Mouse (Mus musculus): Measurements from ENCODE around the gene Chl1. TPM values are rescaled to one million over a fixed set of nuclear protein-coding genes. Genes with fewer than 3 reads are reported as not detected.

Gene Chl1
- total RNA-seq, 2 experiments from 2014 or later, result 1.7 to 2.3 TPM

GRCm38 (mm10) chr6:103656778-103657177, 146.4 kb downstream of the Chl1 start:
- no peak for DNase-seq (ENCODE audit: low spot score in 2 of 2)

GRCm38 (mm10) chr6:103659173-103659572, 148.8 kb downstream of the Chl1 start:
- DNase-seq (ENCODE audit: low spot score in 2 of 2), result no peak

DNA sequence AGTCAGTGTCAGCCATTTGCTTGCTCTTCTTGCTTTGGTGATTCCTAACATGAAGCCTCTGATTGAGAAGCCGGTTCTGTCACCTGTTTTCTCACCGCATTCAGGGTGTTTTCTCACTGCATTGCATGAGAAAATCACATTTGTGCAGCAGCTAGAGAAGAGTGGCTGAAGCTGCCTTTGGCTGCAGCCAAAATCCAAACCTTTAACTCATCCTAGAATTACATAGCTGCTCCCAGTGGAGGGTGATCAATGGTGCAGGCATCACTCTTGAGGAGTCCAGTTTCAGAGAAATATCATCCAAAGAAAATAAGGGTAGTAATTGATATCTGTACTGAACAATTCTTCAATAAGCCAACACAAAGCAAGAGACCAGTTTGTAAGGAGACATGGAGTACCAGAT, 154.8 kb downstream of the Chl1 start:
- no peak for DNase-seq (ENCODE audit: low spot score in 2 of 2)

DNA sequence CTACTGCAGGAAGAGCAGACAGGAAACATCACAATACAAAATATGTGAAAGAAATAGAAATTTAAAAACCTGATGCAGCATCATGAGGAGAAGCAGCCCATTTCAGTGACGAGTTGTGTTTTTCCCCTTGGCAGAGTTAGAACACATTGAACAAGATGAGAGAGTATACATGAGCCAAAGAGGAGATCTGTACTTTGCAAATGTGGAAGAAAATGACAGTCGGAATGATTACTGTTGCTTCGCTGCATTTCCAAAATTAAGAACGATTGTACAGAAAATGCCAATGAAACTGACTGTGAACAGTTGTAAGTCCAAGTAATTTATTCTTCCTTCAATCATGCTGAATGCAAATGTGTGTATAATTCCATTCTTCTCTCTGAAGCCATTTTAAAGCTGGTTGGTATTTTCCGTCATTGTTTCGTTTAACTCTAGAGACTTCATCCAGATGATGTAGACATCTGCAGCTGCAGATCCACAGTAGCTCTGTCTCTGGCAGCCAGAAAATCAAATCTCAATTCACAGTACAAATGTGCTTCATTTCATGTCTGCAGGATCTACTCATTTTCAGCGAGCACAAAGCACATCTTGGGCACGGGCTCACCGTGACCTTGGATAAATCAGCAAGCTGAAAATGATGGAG, 155.4 kb downstream of the Chl1 start:
- DNase-seq (ENCODE audit: low spot score in 2 of 2), result no peak

- DNase-seq (ENCODE audit: low spot score in 2 of 2), result no peak
Measured at GRCm38 (mm10) chr6:103673111-103673510, 162.7 kb downstream of the Chl1 start.

- DNase-seq (ENCODE audit: low spot score in 2 of 2), result no peak
Measured at GRCm38 (mm10) chr6:103674332-103674731, 163.9 kb downstream of the Chl1 start.

DNA sequence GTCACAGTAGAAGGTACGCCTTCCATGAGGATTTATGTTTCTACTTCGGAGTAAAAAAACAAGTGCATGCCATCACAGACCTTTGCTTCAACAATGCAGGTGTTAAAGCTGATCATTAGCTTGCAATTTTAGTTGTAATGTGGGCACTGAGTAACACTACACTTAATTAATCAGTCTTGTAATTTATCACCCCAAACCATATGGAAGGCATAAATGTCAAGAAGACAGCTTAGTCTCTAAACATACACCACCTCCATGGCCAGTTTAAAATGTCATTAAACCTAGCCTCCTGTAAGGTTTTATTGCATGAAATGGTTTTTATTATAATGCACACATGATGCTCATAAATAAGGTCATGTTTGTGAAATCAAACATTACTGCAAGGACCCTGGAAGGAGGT, 164.8 kb downstream of the Chl1 start:
- no peak for DNase-seq (ENCODE audit: low spot score in 2 of 2)

- DNase-seq (ENCODE audit: low spot score in 2 of 2), result no peak
Measured at GRCm38 (mm10) chr6:103676664-103677063, 166.3 kb downstream of the Chl1 start.

- no peak for DNase-seq (ENCODE audit: low spot score in 2 of 2)
Measured at GRCm38 (mm10) chr6:103677072-103677471, 166.7 kb downstream of the Chl1 start.

- DNase-seq (ENCODE audit: low spot score in 2 of 2), result peak; percentile 26 to 31
Measured at GRCm38 (mm10) chr6:103682854-103683574, 172.6 kb downstream of the Chl1 start.

GRCm38 (mm10) chr6:103692511-103692910, 182.1 kb downstream of the Chl1 start:
- no peak for DNase-seq (ENCODE audit: low spot score in 2 of 2)

- no peak for DNase-seq (ENCODE audit: low spot score in 2 of 2)
Measured at GRCm38 (mm10) chr6:103697349-103698028, 187.1 kb downstream of the Chl1 start.

DNA sequence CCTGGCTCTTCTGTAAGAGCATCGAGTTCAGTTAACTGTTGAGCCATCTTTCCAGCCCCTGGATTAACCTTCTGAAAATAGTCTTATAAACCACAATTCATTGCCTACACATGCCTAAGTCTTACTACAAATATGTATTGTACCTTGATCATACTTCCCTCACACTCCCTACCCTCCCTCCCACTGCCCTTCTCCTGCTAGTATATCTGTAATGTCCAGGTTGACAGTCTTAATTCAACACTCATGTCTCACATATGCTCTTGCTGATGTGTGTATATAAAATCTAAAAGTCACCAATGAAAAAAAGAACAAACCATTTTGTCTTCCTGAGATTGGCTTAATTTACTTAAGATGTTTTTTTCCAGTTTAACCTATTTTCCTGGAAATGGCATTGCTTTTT, 189.1 kb downstream of the Chl1 start:
- no peak for DNase-seq (ENCODE audit: low spot score in 2 of 2)

- DNase-seq (ENCODE audit: low spot score in 2 of 2), result no peak
Measured at GRCm38 (mm10) chr6:103699895-103700294, 189.5 kb downstream of the Chl1 start.

DNA sequence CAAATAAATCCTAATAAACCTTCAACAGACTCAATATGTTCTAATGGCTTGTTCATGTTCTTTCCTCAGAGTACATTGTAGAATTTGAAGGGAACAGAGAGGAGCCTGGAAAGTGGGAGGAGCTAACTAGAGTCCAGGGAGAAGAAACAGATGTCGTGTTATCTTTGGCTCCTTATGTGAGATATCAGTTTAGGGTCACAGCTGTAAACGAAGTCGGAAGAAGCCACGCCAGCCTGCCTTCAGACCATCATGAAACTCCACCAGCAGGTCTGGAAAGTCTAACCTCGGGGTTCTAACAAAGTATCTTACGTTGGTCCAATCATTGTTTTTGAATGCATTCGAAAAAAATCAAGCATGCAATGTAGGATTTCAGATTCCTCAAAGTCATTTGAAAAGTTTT, 189.9 kb downstream of the Chl1 start:
- DNase-seq (ENCODE audit: low spot score in 2 of 2), result no peak

DNA sequence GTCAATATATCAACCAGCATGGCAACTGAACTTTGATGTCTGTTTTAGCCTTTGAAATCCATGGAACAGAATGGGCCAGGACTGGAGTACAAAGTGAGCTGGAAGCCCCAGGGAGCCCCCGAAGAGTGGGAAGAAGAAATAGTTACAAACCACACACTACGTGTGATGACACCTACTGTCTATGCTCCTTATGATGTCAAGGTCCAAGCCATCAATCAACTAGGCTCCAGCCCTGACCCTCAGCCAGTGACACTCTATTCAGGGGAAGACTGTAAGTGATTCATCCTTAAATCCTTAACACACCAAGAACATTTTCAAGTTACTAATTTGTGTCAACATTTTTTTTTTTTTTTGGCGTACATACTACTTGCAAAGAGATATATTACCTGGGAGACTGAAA, 196.0 kb downstream of the Chl1 start:
- no peak for DNase-seq (ENCODE audit: low spot score in 2 of 2)

DNA sequence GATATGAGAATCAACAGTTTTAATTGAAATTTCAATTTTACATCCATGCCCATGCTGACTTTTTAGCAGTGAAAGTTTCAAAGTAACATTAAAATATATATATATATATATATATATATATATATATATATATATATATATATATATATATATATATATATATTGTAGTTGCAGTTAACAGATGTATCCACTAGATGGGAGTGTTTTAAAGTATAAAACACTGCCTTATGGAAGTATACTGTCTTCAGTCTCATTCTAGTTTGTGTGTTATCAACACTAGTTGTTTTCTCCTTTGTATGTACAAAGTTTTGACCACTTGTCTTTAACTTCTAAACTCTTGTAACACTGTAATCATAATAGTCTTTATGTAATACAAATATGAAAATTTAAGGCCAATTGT, 228.9 kb downstream of the Chl1 start:
- no peak for DNase-seq (ENCODE audit: low spot score in 2 of 2)

DNA sequence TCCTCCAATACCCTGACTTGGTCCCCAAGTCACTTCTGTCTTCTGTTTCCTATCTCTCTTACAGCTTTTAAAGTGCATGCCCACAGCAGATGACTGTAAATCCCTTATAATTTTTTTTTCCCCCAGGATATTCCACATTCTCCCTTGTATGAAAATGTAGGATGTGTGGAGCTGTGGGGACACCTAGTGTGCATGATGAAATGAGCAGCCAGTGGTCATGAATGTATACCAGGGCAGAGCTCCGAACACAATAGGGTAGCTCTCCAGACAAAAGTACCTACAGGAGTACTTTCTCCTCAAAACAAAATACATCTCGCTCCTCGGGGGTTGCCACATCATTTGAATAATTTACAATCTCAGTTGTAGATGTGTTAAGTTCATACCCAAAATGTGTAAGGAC, 232.4 kb downstream of the Chl1 start:
- no peak for DNase-seq (ENCODE audit: low spot score in 2 of 2)

- peak in 1 of 2 experiments; percentile 21 for DNase-seq (ENCODE audit: low spot score in 2 of 2)
Measured at GRCm38 (mm10) chr6:103746103-103746502, 235.7 kb downstream of the Chl1 start.

GRCm38 (mm10) chr6:103749122-103749773, 238.9 kb downstream of the Chl1 start:
- no peak for DNase-seq (ENCODE audit: low spot score in 2 of 2)

DNA sequence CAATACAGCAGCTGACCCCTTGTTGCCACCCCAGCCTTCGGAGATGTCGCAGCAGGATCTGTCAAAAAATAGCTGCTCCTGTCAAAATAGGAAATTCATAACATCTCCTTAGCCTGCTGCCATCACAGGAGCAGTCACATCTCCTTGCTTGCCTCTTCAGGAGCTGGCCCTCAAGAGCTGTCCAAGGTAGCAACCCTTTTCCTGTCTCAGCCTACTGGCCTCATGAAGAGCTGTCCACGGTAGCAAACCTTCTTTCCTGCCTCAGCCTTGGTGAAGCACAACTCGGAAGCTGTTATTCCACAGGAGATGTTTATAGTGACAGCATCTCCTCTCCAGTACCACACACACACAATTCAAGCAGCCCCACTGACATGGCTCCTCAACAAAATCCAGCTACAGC, 243.5 kb downstream of the Chl1 start:
- no peak for DNase-seq (ENCODE audit: low spot score in 2 of 2)

DNA sequence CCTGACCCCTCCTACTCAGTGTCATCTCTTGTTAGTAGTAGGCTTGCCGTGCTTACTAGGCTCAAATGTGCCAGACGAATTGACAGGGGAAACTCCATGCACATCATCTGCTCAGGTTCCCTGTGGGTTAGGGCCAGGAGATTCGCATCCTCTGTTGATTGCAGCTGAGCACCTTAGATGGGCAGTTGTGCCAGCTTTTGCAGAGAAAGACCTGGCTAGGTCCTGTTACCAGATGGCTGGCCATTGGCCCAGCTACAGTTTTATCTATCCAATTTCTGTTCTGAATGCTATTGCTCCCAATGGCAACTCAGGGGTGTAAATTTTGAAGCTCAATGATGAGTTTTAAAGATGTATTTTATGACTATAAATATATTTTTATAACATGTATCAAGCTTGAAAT, 256.4 kb downstream of the Chl1 start:
- DNase-seq (ENCODE audit: low spot score in 2 of 2), result no peak

Data from adrenal gland, adult 18-20 months (tissue).